Mouse (Mus musculus): ENCODE measurements around the gene Clptm1l.

The Clptm1l gene

DNA sequence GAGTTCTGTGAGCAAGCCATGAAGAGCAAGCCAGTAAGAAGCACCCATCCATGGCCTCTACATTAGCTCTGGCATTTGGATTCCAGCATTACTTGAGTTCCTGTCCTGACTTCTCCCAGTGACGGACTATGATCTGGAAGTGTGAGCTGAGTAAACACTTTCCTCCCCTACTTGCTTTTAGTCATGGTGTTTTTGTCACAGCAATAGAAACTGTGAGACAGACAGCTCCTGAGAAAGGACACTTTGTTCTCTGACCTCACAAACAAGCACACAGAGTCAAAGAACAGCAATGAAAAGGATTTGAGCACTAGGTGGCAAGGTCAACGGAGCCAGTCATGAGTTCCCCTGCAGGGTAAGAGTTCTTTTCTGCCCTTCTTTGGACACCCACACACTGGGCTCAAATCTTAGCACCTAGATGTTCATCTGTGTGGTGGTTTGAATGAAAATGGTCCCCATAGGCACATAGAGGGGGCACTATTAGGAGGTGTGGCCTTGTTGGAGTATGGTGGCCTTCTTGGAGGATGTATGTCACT is 56.4 kb downstream of the Clptm1l start:
- DNase-seq (ENCODE audit: low spot score), result no peak
